Mouse (Mus musculus): ENCODE results near the gene Mmp9.

- no peak for TF ChIP-seq GATA1 (IDR thresholded peaks at IDR 0.05; ENCODE audit: borderline replicate concordance, low read length)
- no peak for TF ChIP-seq CTCF (IDR thresholded peaks at IDR 0.05; ENCODE audit: low read depth, low read length)
- TF ChIP-seq TAL1 (conservative IDR thresholded peaks at IDR 0.05; ENCODE audit: low read depth, low read length), result no peak
- no peak for TF ChIP-seq POLR2AphosphoS5 (IDR thresholded peaks at IDR 0.05; ENCODE audit: insufficient replicate concordance, low read depth, low read length)
Measured at GRCm38 (mm10) chr2:165004237-165004636, 63.7 kb downstream of the Mmp9 start.

Data from G1E (cell line).